23 mouse cellular contexts compared by ENCODE assay signal in the genomic region with DNA sequence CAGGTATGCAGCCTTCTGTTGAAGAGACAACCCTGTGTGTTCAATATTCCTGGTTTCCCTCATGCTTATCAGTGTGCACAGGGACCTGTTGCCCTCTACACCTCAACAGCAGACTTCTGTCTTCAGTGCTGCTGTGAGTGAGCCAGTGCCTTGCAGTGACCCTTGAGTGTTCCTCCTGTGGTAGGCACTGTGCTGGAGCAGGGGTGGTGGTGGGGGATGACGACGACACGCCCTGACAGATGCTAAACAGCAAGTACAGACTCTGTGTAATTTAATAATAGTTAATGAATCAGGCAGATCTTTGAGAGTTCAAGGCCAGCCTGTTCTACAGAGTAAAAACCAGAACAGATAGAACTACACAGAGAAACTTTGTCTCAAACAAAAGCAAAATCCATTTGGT. TPM values are rescaled to one million over a fixed set of nuclear protein-coding genes. Genes with fewer than 3 reads are reported as not detected.
A peak's percentile ranks its signal among the peaks of the same experiment; 100 is the strongest.
DNase-seq lines count a peak whose midpoint lies in the region; ATAC-seq and TF ChIP-seq lines count a peak whose summit lies in the region.
"Had no signal": no experiment of that assay in that cellular context is flagged by ENCODE, and none has a peak within 500 bp of the region (broad histone marks: within the 10 kb centered on the region; RNA-seq: fewer than 3 reads in every experiment).

No protein-coding gene starts in this region.

- ATAC-seq in heart, postnatal 0 days (ENCODE audit: insufficient read depth, low read depth), result no peak
- ATAC-seq in stomach, postnatal 0 days (ENCODE audit: low FRiP score, low TSS enrichment), result no peak
- ATAC-seq in erythroblast, adult 5-6 weeks (replicated peaks; ENCODE audit: low FRiP score, poor library complexity, severe bottlenecking), result no peak
- ATAC-seq: forebrain, postnatal 0 days; midbrain, embryonic 13.5 days had no signal

- peaks cover 37% of the 10 kb centered on the region for H3K4me1 ChIP-seq in heart, postnatal 0 days (ENCODE audit: control insufficient read depth, insufficient read depth)
- H3K4me1 ChIP-seq in testis, adult 2 months (ENCODE audit: control insufficient read depth, insufficient read depth, low read length), result peaks cover 22% of the 10 kb centered on the region
- H3K4me1 ChIP-seq in stomach, postnatal 0 days (replicated peaks; ENCODE audit: control insufficient read depth, insufficient read depth), result peaks cover 4% of the 10 kb centered on the region; the same call in 1 of the 2 replicates

- no peak for TF ChIP-seq CTCF in heart, postnatal 0 days (IDR thresholded peaks at IDR 0.05; ENCODE audit: low read depth)
- no peak for TF ChIP-seq CTCF in testis, adult 2 months (IDR thresholded peaks at IDR 0.05; ENCODE audit: control insufficient read depth, insufficient read depth, insufficient replicate concordance, low read depth, low read length)
- no peak for TF ChIP-seq CTCF in stomach, postnatal 0 days (IDR thresholded peaks at IDR 0.05; ENCODE audit: low read depth)

- H3K27ac ChIP-seq in heart, postnatal 0 days (ENCODE audit: low read depth), result peak overlapping the region; percentile 31; the same call in 1 of the 2 replicates
- peak overlapping the region; percentile 15; the same call in 1 of the 2 replicates for H3K27ac ChIP-seq in testis, adult 2 months (ENCODE audit: control insufficient read depth, insufficient read depth, low read depth, low read length)
- peak overlapping the region; percentile 40 for H3K27ac ChIP-seq in stomach, postnatal 0 days (replicated peaks)
- H3K27ac ChIP-seq: embryonic facial prominence, embryonic 15.5 days; forebrain, embryonic 10.5 days; limb, embryonic 10.5 days; lung, embryonic 15.5 days; midbrain, embryonic 13.5 days had no signal

- H3K9me3 ChIP-seq in heart, postnatal 0 days (replicated peaks; ENCODE audit: control insufficient read depth, low read length), result no peaks in the 10 kb centered on the region
- H3K9me3 ChIP-seq in stomach, postnatal 0 days (ENCODE audit: control insufficient read depth, low read length), result no peaks in the 10 kb centered on the region
- H3K9me3 ChIP-seq: embryonic facial prominence, embryonic 15.5 days; hindbrain, embryonic 15.5 days; limb, embryonic 10.5 days; lung, embryonic 15.5 days; midbrain, embryonic 13.5 days had no signal

- 89% methylated on average over 3 of the region's 3 CpGs for WGBS in heart, postnatal 0 days
- 75% methylated on average over 3 of the region's 3 CpGs for WGBS in stomach, postnatal 0 days

- TF ChIP-seq EP300 in heart, postnatal 0 days (IDR thresholded peaks at IDR 0.05; ENCODE audit: low read depth), result no peak
- no peak for TF ChIP-seq EP300 in stomach, postnatal 0 days (optimal IDR thresholded peaks at IDR 0.05)

- H3K36me3 ChIP-seq in heart, postnatal 0 days (replicated peaks; ENCODE audit: control insufficient read depth, insufficient read depth, low read length), result peaks cover 14% of the 10 kb centered on the region; the same call in 1 of the 2 replicates
- no peaks in the 10 kb centered on the region for H3K36me3 ChIP-seq in testis, adult 2 months (ENCODE audit: control insufficient read depth, insufficient read depth, low read length)
- H3K36me3 ChIP-seq in stomach, postnatal 0 days (ENCODE audit: control insufficient read depth, insufficient read depth, low read length), result no peaks in the 10 kb centered on the region

- H3K9ac ChIP-seq in heart, postnatal 0 days (replicated peaks; ENCODE audit: low read depth, low read length), result no peak overlapping the region
- no peak overlapping the region for H3K9ac ChIP-seq in stomach, postnatal 0 days (ENCODE audit: low read length)
- H3K9ac ChIP-seq: embryonic facial prominence, embryonic 15.5 days; forebrain, postnatal 0 days; hindbrain, embryonic 15.5 days; lung, embryonic 15.5 days; midbrain, embryonic 13.5 days had no signal

- no peak overlapping the region for H3K4me3 ChIP-seq in heart, postnatal 0 days (ENCODE audit: low read depth, low read length)
- H3K4me3 ChIP-seq in testis, adult 2 months (ENCODE audit: control insufficient read depth, low read depth, low read length), result no peak overlapping the region
- no peak overlapping the region for H3K4me3 ChIP-seq in stomach, postnatal 0 days (ENCODE audit: low read depth, low read length)
- H3K4me3 ChIP-seq: embryonic facial prominence, embryonic 15.5 days; forebrain, embryonic 10.5 days; hindbrain, embryonic 15.5 days; limb, embryonic 10.5 days; lung, embryonic 15.5 days; midbrain, embryonic 13.5 days had no signal

- H3K4me2 ChIP-seq in heart, postnatal 0 days (ENCODE audit: low read depth, low read length), result no peak overlapping the region
- H3K4me2 ChIP-seq in stomach, postnatal 0 days (replicated peaks; ENCODE audit: low read depth), result no peak overlapping the region
- H3K4me2 ChIP-seq: embryonic facial prominence, embryonic 15.5 days; hindbrain, embryonic 15.5 days; lung, embryonic 15.5 days; midbrain, embryonic 13.5 days had no signal

- no peaks in the 10 kb centered on the region for H3K27me3 ChIP-seq in heart, postnatal 0 days (ENCODE audit: control insufficient read depth, insufficient read depth, low read length)
- H3K27me3 ChIP-seq in testis, adult 2 months (ENCODE audit: control insufficient read depth, insufficient read depth, low read length), result no peaks in the 10 kb centered on the region
- H3K27me3 ChIP-seq in stomach, postnatal 0 days (ENCODE audit: control insufficient read depth, insufficient read depth, low read length), result no peaks in the 10 kb centered on the region
- H3K27me3 ChIP-seq: embryonic facial prominence, embryonic 15.5 days; hindbrain, embryonic 15.5 days; lung, embryonic 15.5 days; midbrain, embryonic 13.5 days had no signal

- no peak for TF ChIP-seq POLR2A in testis, adult 2 months (IDR thresholded peaks at IDR 0.05; ENCODE audit: control insufficient read depth, low read depth, low read length)

- DNase-seq in adrenal gland, postnatal 14 days, result peak; percentile 48
- DNase-seq in adrenal gland, postnatal 25 days, result no peak
- DNase-seq in heart, postnatal 0 days (ENCODE audit: low spot score), result no peak
- no peak for DNase-seq in heart, postnatal 4 days
- DNase-seq in testis, postnatal 10 days (ENCODE audit: low spot score), result no peak
- DNase-seq in stomach, postnatal 0 days (ENCODE audit: low spot score), result no peak
- DNase-seq: adrenal gland, adult 8-10 months; cerebellum, adult 11 months; cerebellum, postnatal 14 days; forebrain, postnatal 0 days; heart, postnatal 36 days; kidney, adult 18-20 months; kidney, postnatal 10 days; lung, postnatal 4 days had no signal

RNA-seq across cellular contexts. Expression of a gene that starts 3.7 kb away (rescaled TPM):
- total RNA-seq in adrenal gland, postnatal 14 days (2021), result 14.6 and 23.0 TPM in 2 replicates
- 20.5 and 26.7 TPM in 2 replicates for total RNA-seq in adrenal gland, postnatal 25 days (2021)
- total RNA-seq in heart, postnatal 0 days (2014; rRNA removed; ENCODE audit: low replicate concordance), result 37.3 and 41.2 TPM in 2 replicates
- 25.0 and 29.1 TPM in 2 replicates for polyA plus RNA-seq in heart, postnatal 0 days (2015; fragmentation: Nextera tagmentation; extraction: Ambion mirVana)
- total RNA-seq in heart, postnatal 4 days (2021), result 10 to 100 TPM; 36.5 to 37.0 TPM
- polyA plus RNA-seq in testis, adult 2 months (2012; rRNA removed), result 4.0 and 4.7 TPM in 2 replicates
- 16.3 and 16.5 TPM in 2 replicates for polyA plus RNA-seq in stomach, postnatal 0 days (2015; fragmentation: Nextera tagmentation; extraction: Ambion mirVana)
- 0.58 and 10.9 TPM in 2 replicates for total RNA-seq in erythroblast, adult 5-6 weeks (2015; ENCODE audit: low replicate concordance)
- total RNA-seq in erythroblast, adult 5-6 weeks (2017; ENCODE audit: low replicate concordance), result 6.5 and 13.5 TPM in 2 replicates

RNA-seq across cellular contexts. Expression of a gene that starts 36.9 kb away (rescaled TPM):
- total RNA-seq in adrenal gland, postnatal 14 days (2021), result 6.6 and 7.6 TPM in 2 replicates
- total RNA-seq in adrenal gland, postnatal 25 days (2021), result 5.9 and 7.4 TPM in 2 replicates
- 0.89 and 1.9 TPM in 2 replicates for total RNA-seq in heart, postnatal 0 days (2014; rRNA removed; ENCODE audit: low replicate concordance)
- 0.23 and 0.47 TPM in 2 replicates for polyA plus RNA-seq in heart, postnatal 0 days (2015; fragmentation: Nextera tagmentation; extraction: Ambion mirVana)
- total RNA-seq in heart, postnatal 4 days (2021), result 1 to 10 TPM; 2.5 TPM
- polyA plus RNA-seq in testis, adult 2 months (2012; rRNA removed), result 0.38 and 0.95 TPM in 2 replicates
- 5.8 and 5.9 TPM in 2 replicates for polyA plus RNA-seq in stomach, postnatal 0 days (2015; fragmentation: Nextera tagmentation; extraction: Ambion mirVana)
- not detected in 2 replicates for total RNA-seq in erythroblast, adult 5-6 weeks (2015; ENCODE audit: low replicate concordance)
- total RNA-seq in erythroblast, adult 5-6 weeks (2017; ENCODE audit: low replicate concordance), result not detected in 2 replicates
- total RNA-seq: MEL had no signal

RNA-seq across cellular contexts. Expression of a gene that starts 45.0 kb away (rescaled TPM):
- total RNA-seq in adrenal gland, postnatal 14 days (2021), result 594 and 691 TPM in 2 replicates
- total RNA-seq in adrenal gland, postnatal 25 days (2021), result 485 and 642 TPM in 2 replicates
- total RNA-seq in heart, postnatal 0 days (2014; rRNA removed; ENCODE audit: low replicate concordance), result 763 and 766 TPM in 2 replicates
- polyA plus RNA-seq in heart, postnatal 0 days (2015; fragmentation: Nextera tagmentation; extraction: Ambion mirVana), result 480 and 487 TPM in 2 replicates
- total RNA-seq in heart, postnatal 4 days (2021), result 100 to 1,000 TPM; 591 to 607 TPM
- 122 and 154 TPM in 2 replicates for polyA plus RNA-seq in testis, adult 2 months (2012; rRNA removed)
- polyA plus RNA-seq in stomach, postnatal 0 days (2015; fragmentation: Nextera tagmentation; extraction: Ambion mirVana), result 706 and 736 TPM in 2 replicates
- 449 and 474 TPM in 2 replicates for total RNA-seq in erythroblast, adult 5-6 weeks (2015; ENCODE audit: low replicate concordance)
- 532 and 676 TPM in 2 replicates for total RNA-seq in erythroblast, adult 5-6 weeks (2017; ENCODE audit: low replicate concordance)

RNA-seq across cellular contexts. Expression of a gene that starts 45.5 kb away (rescaled TPM):
- total RNA-seq in adrenal gland, postnatal 14 days (2021), result 28.5 and 29.8 TPM in 2 replicates
- 22.2 and 27.6 TPM in 2 replicates for total RNA-seq in adrenal gland, postnatal 25 days (2021)
- 104 and 144 TPM in 2 replicates for total RNA-seq in heart, postnatal 0 days (2014; rRNA removed; ENCODE audit: low replicate concordance)
- polyA plus RNA-seq in heart, postnatal 0 days (2015; fragmentation: Nextera tagmentation; extraction: Ambion mirVana), result 140 and 150 TPM in 2 replicates
- 10 to 100 TPM; 73.4 to 86.0 TPM for total RNA-seq in heart, postnatal 4 days (2021)
- polyA plus RNA-seq in testis, adult 2 months (2012; rRNA removed), result 7.9 and 8.5 TPM in 2 replicates
- polyA plus RNA-seq in stomach, postnatal 0 days (2015; fragmentation: Nextera tagmentation; extraction: Ambion mirVana), result 53.7 TPM in 2 replicates
- 5.8 and 8.6 TPM in 2 replicates for total RNA-seq in erythroblast, adult 5-6 weeks (2015; ENCODE audit: low replicate concordance)
- total RNA-seq in erythroblast, adult 5-6 weeks (2017; ENCODE audit: low replicate concordance), result 6.0 and 7.1 TPM in 2 replicates
